Mouse (Mus musculus) CH12.LX (cell line): ENCODE measurements around the gene Rhox3f. TPM values are rescaled to one million over a fixed set of nuclear protein-coding genes. Genes with fewer than 3 reads are reported as not detected.
"Not testable (repeated sequence)": the region's sequence is repeated elsewhere in the genome, so short reads cannot be mapped to it uniquely, and the experiment has no call there.

Experiments
- DNase-seq: peaks from one replicate; pipeline ENCODE4 v3.0.0-alpha.2; 2013; ENCODE audit errors: extremely low read depth
- H3K27ac ChIP-seq: 2 replicates; pipeline ENCODE4 v1.5.1; 2012; ENCODE audit warnings: low read depth, mild to moderate bottlenecking, control low read depth, moderate library complexity; ENCODE audit not compliant: insufficient read depth
- H3K27me3 ChIP-seq: replicated peaks from 2 replicates; pipeline ENCODE3; 2012; ENCODE audit warnings: inconsistent platforms
- H3K36me3 ChIP-seq, 2 experiments: replicated peaks in 1 of 2; 2 replicates each; pipeline versions ENCODE3 to v1.6.1; 2012; ENCODE audit warnings: inconsistent platforms in 1 of 2, low read length in 1 of 2, mild to moderate bottlenecking in 1 of 2, mixed read lengths in 1 of 2, moderate library complexity in 1 of 2; ENCODE audit not compliant: control insufficient read depth in 1 of 2, insufficient read depth in 1 of 2
- H3K4me1 ChIP-seq, 2 experiments: 2 replicates each; pipeline ENCODE4 v1.6.1; 2012; ENCODE audit warnings: inconsistent platforms in 1 of 2, moderate library complexity in 1 of 2; ENCODE audit not compliant: insufficient read depth in 2 of 2, control insufficient read depth in 1 of 2
- H3K4me2 ChIP-seq: 2 replicates; pipeline ENCODE4 v1.6.1; 2012; ENCODE audit warnings: low read depth, mild to moderate bottlenecking, control low read depth; ENCODE audit not compliant: poor library complexity, insufficient read depth, severe bottlenecking
- H3K4me3 ChIP-seq, 3 experiments: fragments of 150-350 bp in 1 of 3; sonication (generic) in 1 of 3; replicated peaks in 1 of 3; 2 replicates each; pipeline versions ENCODE3 to v1.5.1; 2011 to 2012; ENCODE audit warnings: low read depth in 2 of 3, low read length in 2 of 3, mild to moderate bottlenecking in 2 of 3, moderate library complexity in 2 of 3, control low read depth in 1 of 3, improper control_type of control experiment in 1 of 3, inconsistent platforms in 1 of 3, mixed read lengths in 1 of 3; ENCODE audit not compliant: poor library complexity in 1 of 3
- H3K79me2 ChIP-seq: replicated peaks from 2 replicates; pipeline ENCODE4 v1.6.1; 2012; ENCODE audit warnings: mild to moderate bottlenecking, moderate library complexity; ENCODE audit not compliant: control insufficient read depth, poor library complexity, insufficient read depth, severe bottlenecking; ENCODE audit errors: extremely low read depth
- H3K9ac ChIP-seq: 2 replicates; pipeline ENCODE4 v1.6.1; 2012; ENCODE audit warnings: low read depth, mild to moderate bottlenecking, control low read depth, moderate library complexity; ENCODE audit not compliant: insufficient read depth
- H3K9me3 ChIP-seq: replicated peaks from 2 replicates; pipeline ENCODE3; 2012; ENCODE audit warnings: low read length, inconsistent platforms, mixed read lengths
- dilution Hi-C: fragments of 300-500 bp; cut with MboI; formaldehyde crosslinking; loops from 2 replicates; pipeline ENCODE4 v1.14.3; 2020; ENCODE audit warnings: low sequenced_read_pairs; ENCODE audit not compliant: extremely low pct_unique_long_range_greater_than_20kb, extremely low pct_ligation_motif_present
- in situ Hi-C: fragments of 300-500 bp; cut with MboI; formaldehyde crosslinking; loops from 3 replicates; pipeline ENCODE4 v1.14.3; 2019; ENCODE audit warnings: low sequenced_read_pairs, low pct_ligation_motif_present, low pct_unique_long_range_greater_than_20kb, mixed read lengths
- polyA plus RNA-seq: library from polyadenylated mRNA; unstranded; fragments of >175 nt; gene quantifications from 2 replicates; pipeline ENCODE4 v1.2.1, GENCODE M21; 2012; ENCODE audit warnings: low read depth; ENCODE audit not compliant: insufficient read length
- total RNA-seq, 2 experiments: library from RNA; depleted of rRNA; stranded (reverse); fragments of 300-350 nt in 1 of 2; fragments of >200 nt in 1 of 2; gene quantifications; 2 replicates each; pipeline ENCODE4 v1.2.3; 2012 to 2014

Rhox3f gene
- total RNA-seq (2012; rRNA removed): not detected in 2 replicates
- total RNA-seq (2014; rRNA removed): not detected in 2 replicates
- not detected in 2 replicates for polyA plus RNA-seq

- H3K4me2 ChIP-seq, H3K4me3 ChIP-seq, H3K9me3 ChIP-seq, H3K27ac ChIP-seq, dilution Hi-C loops, DNase-seq, in situ Hi-C loops, H3K79me2 ChIP-seq, H3K36me3 ChIP-seq, H3K27me3 ChIP-seq, H3K4me1 ChIP-seq, H3K9ac ChIP-seq: not testable (repeated sequence)
These were observed at the start of gene Rhox3f for GRCm38 (mm10) chrX:37580692-37581091. Gene Rhox3f, plus strand, starts transcription at chrX:37580992.

GRCm38 (mm10) chrX:37541719-37542118 is 39.1 kb upstream of the Rhox3f start, which contains the start of gene Rhox3e:
Gene Rhox3e, plus strand, starts transcription at chrX:37542019.
- H3K36me3 ChIP-seq, H3K4me3 ChIP-seq, in situ Hi-C loops, DNase-seq, H3K27ac ChIP-seq, H3K27me3 ChIP-seq, dilution Hi-C loops, H3K9me3 ChIP-seq, H3K9ac ChIP-seq, H3K4me1 ChIP-seq, H3K79me2 ChIP-seq, H3K4me2 ChIP-seq: not testable (repeated sequence)

GRCm38 (mm10) chrX:37557112-37557511 is 23.7 kb upstream of the Rhox3f start, which contains the start of gene Rhox4e:
Gene Rhox4e, plus strand, starts transcription at chrX:37557412.
- H3K9me3 ChIP-seq, H3K9ac ChIP-seq, dilution Hi-C loops, DNase-seq, H3K4me2 ChIP-seq, H3K4me1 ChIP-seq, H3K36me3 ChIP-seq, H3K4me3 ChIP-seq, H3K27me3 ChIP-seq, H3K27ac ChIP-seq, in situ Hi-C loops, H3K79me2 ChIP-seq: not testable (repeated sequence)

GRCm38 (mm10) chrX:37571105-37571504 is 9.7 kb upstream of the Rhox3f start, which contains the start of gene Rhox2f:
Gene Rhox2f, plus strand, starts transcription at chrX:37571405.
- in situ Hi-C loops, H3K9me3 ChIP-seq, H3K4me3 ChIP-seq, DNase-seq, H3K27me3 ChIP-seq, H3K79me2 ChIP-seq, H3K36me3 ChIP-seq, H3K9ac ChIP-seq, H3K4me1 ChIP-seq, H3K27ac ChIP-seq, H3K4me2 ChIP-seq, dilution Hi-C loops: not testable (repeated sequence)

GRCm38 (mm10) chrX:37572638-37573037 is 8.2 kb upstream of the Rhox3f start:
- DNase-seq, in situ Hi-C loops, H3K9ac ChIP-seq, H3K4me3 ChIP-seq, H3K79me2 ChIP-seq, H3K27me3 ChIP-seq, H3K27ac ChIP-seq, H3K36me3 ChIP-seq, H3K9me3 ChIP-seq, H3K4me1 ChIP-seq, H3K4me2 ChIP-seq, dilution Hi-C loops: not testable (repeated sequence)

- H3K9ac ChIP-seq, H3K36me3 ChIP-seq, DNase-seq, H3K27ac ChIP-seq, H3K9me3 ChIP-seq, H3K4me2 ChIP-seq, H3K79me2 ChIP-seq, H3K4me3 ChIP-seq, in situ Hi-C loops, dilution Hi-C loops, H3K27me3 ChIP-seq, H3K4me1 ChIP-seq: not testable (repeated sequence)
These were observed 26.8 kb downstream of the Rhox3f start, which contains the start of gene Rhox4f for GRCm38 (mm10) chrX:37607604-37608003. Gene Rhox4f, minus strand, starts transcription at chrX:37607704.
